Mouse (Mus musculus) midbrain, embryonic 16.5 days (tissue): ENCODE data around the gene Ilkap. TPM values are rescaled to one million over a fixed set of nuclear protein-coding genes. Genes with fewer than 3 reads are reported as not detected.

Experiments
- ATAC-seq: fragments of 200-750 bp; cut with Nextera tagmentation; 2 replicates; pipeline ENCODE4 v1.8.0; 2017; ENCODE audit warnings: moderate TSS enrichment
- H3K27ac ChIP-seq: fragments of 300-500 bp; sonication (generic); 2 replicates; pipeline ENCODE4 v1.5.1; 2014; ENCODE audit warnings: mild to moderate bottlenecking, low read length, mixed read lengths
- H3K27me3 ChIP-seq: fragments of 300-500 bp; sonication (generic); 2 replicates; pipeline ENCODE4 v1.6.1; 2014; ENCODE audit warnings: low read depth, low read length, mixed read lengths; ENCODE audit not compliant: control insufficient read depth, insufficient read depth
- H3K36me3 ChIP-seq: fragments of 300-500 bp; sonication (generic); 2 replicates; pipeline ENCODE4 v1.6.1; 2014; ENCODE audit warnings: mild to moderate bottlenecking, low read length, moderate library complexity, mixed read lengths; ENCODE audit not compliant: control insufficient read depth, insufficient read depth
- H3K4me1 ChIP-seq: fragments of 300-500 bp; sonication (generic); 2 replicates; pipeline ENCODE4 v1.6.1; 2014; ENCODE audit warnings: mild to moderate bottlenecking, low read length, mixed read lengths; ENCODE audit not compliant: control insufficient read depth, insufficient read depth
- H3K4me2 ChIP-seq: fragments of 300-500 bp; sonication (generic); 2 replicates; pipeline ENCODE4 v1.6.1; 2014; ENCODE audit warnings: mild to moderate bottlenecking, low read length, mixed read lengths
- H3K4me3 ChIP-seq: fragments of 300-500 bp; sonication (generic); 2 replicates; pipeline ENCODE4 v1.5.1; 2014; ENCODE audit warnings: low read depth, mild to moderate bottlenecking, low read length, moderate library complexity, mixed read lengths
- H3K9ac ChIP-seq: fragments of 300-500 bp; sonication (generic); 2 replicates; pipeline ENCODE4 v1.6.1; 2014; ENCODE audit warnings: low read depth, low read length, mixed read lengths
- H3K9me3 ChIP-seq: fragments of 300-500 bp; sonication (generic); replicated peaks from 2 replicates; pipeline ENCODE4 v1.6.1; 2014; ENCODE audit warnings: mild to moderate bottlenecking, low read length, mixed read lengths; ENCODE audit not compliant: control insufficient read depth, poor library complexity, severe bottlenecking
- WGBS: fragments of 180-500 bp; shearing (Covaris S2); extraction: QIAGEN DNeasy Blood & Tissue Kit; methylation state at CpG from one replicate; pipeline ENCODE4 v1.1.7; 2014; 5-methylcytosine and 5-hydroxymethylcytosine counted together
- polyA plus RNA-seq: library from polyadenylated mRNA; unstranded; fragments of >200 nt; fragmentation: Nextera tagmentation; extraction: Ambion mirVana; gene quantifications from 2 replicates; pipeline ENCODE4 v1.2.1, GENCODE M21; 2015

The Ilkap gene
- polyA plus RNA-seq, 1 experiment from 2014 or later, result 141 TPM

DNA sequence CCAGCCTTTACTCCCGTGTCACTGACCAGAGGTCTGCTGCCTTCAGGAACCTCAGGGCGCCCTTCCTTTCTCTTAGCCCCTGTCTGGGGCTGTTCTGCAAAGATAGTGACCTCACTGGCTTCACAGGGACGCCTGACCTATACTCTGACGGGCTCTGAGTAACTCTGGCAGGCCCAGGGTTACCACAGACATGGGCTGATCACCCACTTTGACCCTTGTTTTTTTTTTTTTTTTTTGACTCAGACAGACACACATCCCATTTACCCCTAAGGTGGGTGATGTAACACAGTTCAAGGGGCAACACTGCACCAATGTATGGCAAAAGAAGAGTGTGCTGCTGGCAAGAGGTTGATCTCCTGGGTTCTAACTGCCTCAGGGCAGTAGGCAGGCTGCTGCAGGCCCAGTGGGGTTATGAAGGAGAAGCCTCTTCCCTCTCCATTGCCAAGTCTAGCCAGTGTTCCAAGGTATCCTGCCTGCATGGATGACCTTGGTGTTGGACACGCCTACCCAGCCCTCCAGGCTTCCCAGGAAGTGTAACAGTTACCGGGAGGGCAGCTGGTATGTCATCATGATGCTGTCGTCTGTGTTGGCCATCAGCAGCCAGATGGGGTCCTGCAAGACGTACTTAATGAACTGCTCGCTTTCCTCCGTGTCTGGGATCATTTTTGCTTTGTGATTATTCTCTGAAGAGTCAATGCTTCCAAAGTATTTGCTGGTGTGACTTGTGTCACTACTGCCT, 21.4 kb upstream of the Ilkap start:
- Histone ChIP-seq H3K4me3 (no peak overlapping the region), H3K36me3 (peaks cover 4% of the 10 kb centered on the region; the same call in 1 of the 2 replicates), H3K9ac (no peak overlapping the region), H3K9me3 (no peaks in the 10 kb centered on the region), H3K4me1 (peaks cover 4% of the 10 kb centered on the region; the same call in 1 of the 2 replicates), H3K27ac (no peak overlapping the region), H3K4me2 (no peak overlapping the region), H3K27me3 (no peaks in the 10 kb centered on the region)
- ATAC-seq, result no peak
- WGBS, result 66% methylated on average over 10 of the region's 10 CpGs

DNA sequence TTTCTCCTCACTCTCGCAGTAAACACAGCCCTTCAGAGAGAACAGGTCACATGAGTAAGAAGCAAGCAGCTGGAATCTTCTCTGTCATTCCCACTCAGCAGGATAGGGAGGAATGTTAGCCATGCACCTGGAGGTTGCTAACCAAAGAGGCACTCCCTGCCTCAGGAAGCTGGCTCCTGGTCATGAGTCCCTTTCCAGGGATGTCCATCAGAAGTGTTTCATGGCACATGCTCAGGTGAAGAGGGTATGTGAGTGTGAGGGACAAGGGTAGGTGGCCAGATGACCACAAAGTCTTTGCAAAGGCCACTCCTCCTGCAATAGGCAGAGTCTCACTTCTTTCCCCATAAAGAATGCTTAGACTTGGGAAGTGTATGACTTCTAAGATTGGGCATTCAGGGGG, 19.4 kb upstream of the Ilkap start:
- Histone ChIP-seq H3K27ac (no peak overlapping the region), H3K9ac (no peak overlapping the region), H3K4me3 (no peak overlapping the region), H3K27me3 (no peaks in the 10 kb centered on the region), H3K4me1 (peaks cover 20% of the 10 kb centered on the region), H3K36me3 (peaks cover 4% of the 10 kb centered on the region; the same call in 1 of the 2 replicates), H3K9me3 (no peaks in the 10 kb centered on the region), H3K4me2 (no peak overlapping the region)
- WGBS, result 77% methylated on average over 1 of the region's 1 CpGs
- ATAC-seq, result no peak

DNA sequence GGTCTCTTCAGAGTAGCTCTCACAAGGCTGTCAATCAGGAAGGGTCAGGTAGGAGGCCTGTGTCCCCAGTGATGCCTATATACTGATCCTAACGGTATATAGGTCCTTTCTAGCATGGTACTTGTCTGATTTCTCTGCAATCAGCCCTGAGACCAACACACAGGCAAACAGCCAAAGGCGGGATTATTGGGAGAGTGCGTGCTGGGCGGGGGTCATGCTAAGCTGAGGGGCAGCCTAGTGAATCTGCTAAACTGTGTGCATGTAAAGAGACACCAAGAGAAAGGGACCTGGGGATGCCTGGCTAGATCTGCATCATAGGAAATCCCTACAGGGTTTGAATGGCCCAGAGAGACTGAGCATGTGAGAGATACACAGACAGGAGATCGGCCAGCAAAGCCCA, 16.7 kb upstream of the Ilkap start:
- Histone ChIP-seq H3K9me3 (no peaks in the 10 kb centered on the region), H3K27me3 (no peaks in the 10 kb centered on the region), H3K4me2 (no peak overlapping the region), H3K4me1 (peaks cover 29% of the 10 kb centered on the region), H3K27ac (peak overlapping the region; percentile 91), H3K9ac (no peak overlapping the region; the same call in 1 of the 2 replicates), H3K4me3 (no peak overlapping the region), H3K36me3 (no peaks in the 10 kb centered on the region; the same call in 1 of the 2 replicates)
- 24% methylated on average over 5 of the region's 5 CpGs for WGBS
- ATAC-seq, result no peak

DNA sequence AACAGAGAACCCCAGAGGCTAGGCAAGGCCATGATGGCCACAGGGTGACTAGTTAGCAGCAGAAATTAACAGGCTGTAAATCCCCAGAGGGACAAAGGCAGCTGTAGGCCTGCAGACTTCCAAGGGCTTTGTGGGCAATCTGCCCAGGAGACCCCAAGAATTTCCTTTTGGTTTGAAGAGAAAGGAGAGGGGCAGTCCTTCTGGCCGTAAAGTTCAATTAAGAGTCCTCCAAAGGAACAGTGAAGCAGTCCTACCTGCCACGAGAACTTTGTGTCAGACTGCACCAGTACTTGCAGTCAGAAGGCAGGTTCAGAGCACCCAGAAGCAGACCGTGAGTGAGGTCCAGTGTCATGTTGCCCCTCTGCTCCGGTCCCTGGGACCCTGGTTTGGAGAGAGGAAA, 16.3 kb upstream of the Ilkap start:
- Histone ChIP-seq H3K9ac (peak overlapping the region; percentile 90; the same call in 1 of the 2 replicates), H3K4me3 (no peak overlapping the region), H3K36me3 (no peaks in the 10 kb centered on the region), H3K4me2 (peak overlapping the region; percentile 88; the same call in 1 of the 2 replicates), H3K9me3 (no peaks in the 10 kb centered on the region), H3K27me3 (no peaks in the 10 kb centered on the region), H3K27ac (peak overlapping the region; percentile 91), H3K4me1 (peaks cover 29% of the 10 kb centered on the region)
- WGBS, result 25% methylated on average over 4 of the region's 4 CpGs
- no peak for ATAC-seq

DNA sequence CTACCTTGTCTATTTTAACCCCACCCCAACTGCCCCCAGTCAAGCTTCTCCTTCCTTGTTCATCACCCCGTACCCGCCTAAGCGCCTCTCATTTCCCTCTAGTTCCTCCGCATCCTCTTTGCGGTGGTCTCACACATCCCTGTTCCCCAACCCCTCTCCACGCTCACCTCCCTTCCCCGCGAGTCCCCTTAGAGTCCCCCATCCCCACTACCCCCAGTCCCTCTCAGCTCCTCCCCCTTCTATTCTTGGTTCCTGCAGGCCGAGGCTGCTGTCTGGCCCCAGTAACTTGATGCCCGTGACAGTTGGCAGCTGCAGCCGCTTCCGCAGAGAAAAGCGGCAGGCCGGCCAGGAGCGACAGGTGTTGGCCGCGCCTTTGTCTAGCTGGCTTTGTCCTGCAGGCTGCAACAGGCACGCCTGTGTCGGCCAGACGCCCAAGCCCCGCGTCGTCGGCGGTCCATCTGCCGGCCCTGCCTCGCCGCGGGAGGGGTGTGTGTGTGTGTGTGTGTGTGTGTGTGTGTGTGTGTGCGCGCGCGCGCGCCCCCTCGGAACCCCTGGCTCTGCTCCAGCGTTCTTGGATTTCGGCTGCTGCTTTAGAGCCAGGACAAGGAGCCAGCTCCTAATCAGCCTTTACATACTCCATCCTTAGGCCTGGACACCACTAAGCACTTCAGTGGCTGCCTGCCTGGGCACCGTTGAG, 15.4 kb upstream of the Ilkap start, which contains the start of gene Hes6:
Hes6 (minus strand) TSS at position 141 of the 697 bp plus-strand sequence.
- no peaks in the 10 kb centered on the region for H3K36me3 ChIP-seq
- H3K4me3 ChIP-seq, result peak within 1 kb of the TSS; percentile 82
- peaks cover 29% of the 10 kb centered on the region for H3K4me1 ChIP-seq
- peak within 1 kb of the TSS; percentile 91 for H3K27ac ChIP-seq
- H3K9me3 ChIP-seq, result no peaks in the 10 kb centered on the region
- peak; percentile 59 for ATAC-seq
- under 1% methylated on average over 39 of the region's 39 CpGs for WGBS
- H3K27me3 ChIP-seq, result no peaks in the 10 kb centered on the region
- H3K9ac ChIP-seq, result peak within 1 kb of the TSS; percentile 90
- H3K4me2 ChIP-seq, result peak within 1 kb of the TSS; percentile 88

DNA sequence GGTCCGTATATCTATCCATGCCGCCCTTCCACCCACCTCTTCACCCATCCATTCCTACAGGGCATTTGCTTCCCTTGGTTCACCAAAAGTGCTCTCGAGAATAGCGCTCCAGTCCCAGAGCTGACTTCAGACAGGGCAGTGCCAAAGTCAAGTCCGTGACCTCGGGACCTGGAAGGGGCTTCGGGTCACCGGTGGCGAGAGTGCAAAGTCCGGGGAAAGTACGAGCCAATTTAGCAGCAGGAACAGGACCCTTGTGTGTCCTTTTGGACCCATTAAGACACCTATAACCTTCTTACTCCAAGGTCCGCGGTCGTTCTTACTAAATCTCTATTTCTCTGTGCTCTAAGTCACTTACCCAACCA, 14.9 kb upstream of the Ilkap start:
- ATAC-seq, result no peak
- Histone ChIP-seq H3K36me3 (no peaks in the 10 kb centered on the region), H3K4me2 (peak overlapping the region; percentile 88), H3K4me1 (peaks cover 29% of the 10 kb centered on the region), H3K27ac (peak overlapping the region; percentile 91), H3K9ac (peak overlapping the region; percentile 90), H3K4me3 (peak overlapping the region; percentile 82), H3K27me3 (no peaks in the 10 kb centered on the region), H3K9me3 (no peaks in the 10 kb centered on the region)
- WGBS, result under 1% methylated on average over 14 of the region's 14 CpGs

DNA sequence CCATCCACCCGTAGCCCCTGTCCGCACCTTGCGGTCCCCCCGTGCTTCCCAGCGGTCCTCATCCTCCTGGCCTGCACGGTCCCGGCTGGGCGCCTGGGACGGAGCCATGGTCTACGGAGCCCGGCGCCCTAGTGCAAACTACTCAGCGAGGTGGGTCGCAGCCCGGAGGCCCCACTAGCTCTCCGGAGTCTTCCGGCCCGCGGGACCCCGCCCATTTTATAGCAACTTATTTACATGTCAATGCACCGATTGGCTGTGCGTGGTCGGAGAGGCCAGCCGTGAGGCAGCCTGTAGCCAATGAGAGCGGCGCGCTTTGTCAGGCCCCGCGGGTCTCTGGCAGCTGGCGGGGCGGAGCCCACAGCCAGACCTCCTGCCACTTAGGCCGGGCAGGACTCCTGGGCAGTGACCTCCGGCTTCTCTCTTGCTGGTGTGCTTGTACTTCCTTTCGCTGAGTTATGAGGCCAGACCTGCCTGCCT, 14.5 kb upstream of the Ilkap start:
- Histone ChIP-seq H3K9ac (peak overlapping the region; percentile 90), H3K27ac (peak overlapping the region; percentile 91), H3K36me3 (no peaks in the 10 kb centered on the region), H3K4me2 (peak overlapping the region; percentile 88), H3K4me1 (peaks cover 29% of the 10 kb centered on the region), H3K27me3 (no peaks in the 10 kb centered on the region), H3K4me3 (peak overlapping the region; percentile 82), H3K9me3 (no peaks in the 10 kb centered on the region)
- under 1% methylated on average over 30 of the region's 34 CpGs for WGBS
- ATAC-seq, result peak; percentile 94

DNA sequence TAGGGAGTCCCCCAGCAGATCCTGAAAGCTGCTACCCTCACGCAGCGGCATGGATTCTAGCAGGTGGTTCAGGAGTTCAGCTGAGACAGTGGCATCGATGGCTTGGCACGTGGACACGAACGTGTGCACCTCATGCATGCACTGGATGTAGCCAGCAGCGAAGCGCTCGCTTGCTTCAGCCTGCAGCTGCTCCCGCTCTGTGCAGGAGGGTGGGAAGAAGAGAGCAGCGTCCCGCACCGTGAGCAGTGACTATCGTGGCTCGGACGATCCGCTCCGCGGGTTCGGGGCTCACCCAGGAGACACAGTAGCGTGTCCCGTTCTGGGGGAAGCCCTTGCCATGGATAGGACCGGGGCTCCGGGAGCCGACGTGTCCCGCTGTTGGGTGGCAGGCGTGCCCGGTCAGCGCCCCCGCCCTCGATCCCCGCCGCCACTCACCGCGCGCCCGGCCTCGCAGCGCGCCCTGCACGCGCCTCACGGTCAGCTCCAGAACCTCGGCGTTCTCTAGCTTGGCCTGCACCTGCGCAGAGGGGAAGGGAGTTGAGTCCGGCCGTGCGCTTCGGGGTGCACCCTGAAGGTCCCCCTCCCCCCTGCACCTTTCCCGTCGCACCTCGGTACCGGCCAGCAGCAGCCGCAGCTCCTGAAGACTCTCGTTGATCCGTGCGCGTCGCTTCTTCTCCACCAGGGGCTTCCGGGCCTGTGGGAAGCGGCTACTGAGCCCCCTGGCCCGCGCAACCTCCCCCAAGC, 13.8 kb upstream of the Ilkap start:
- peak overlapping the region; percentile 90 for H3K9ac ChIP-seq
- no peaks in the 10 kb centered on the region for H3K36me3 ChIP-seq
- peaks cover 29% of the 10 kb centered on the region for H3K4me1 ChIP-seq
- peak overlapping the region; percentile 82 for H3K4me3 ChIP-seq
- H3K4me2 ChIP-seq, result peak overlapping the region; percentile 88
- H3K27me3 ChIP-seq, result no peaks in the 10 kb centered on the region
- no peaks in the 10 kb centered on the region for H3K9me3 ChIP-seq
- ATAC-seq, result peak; percentile 46
- 2% methylated on average over 54 of the region's 65 CpGs for WGBS
- H3K27ac ChIP-seq, result peak overlapping the region; percentile 91
